Mouse (Mus musculus) heart, adult 2 months (tissue): ENCODE data around the gene Sirt2.

Source experiments
- CTCF ChIP-seq: fragments of 200-600 bp; IDR thresholded peaks from 2 replicates; pipeline ENCODE4 v1.8.1; 2022; ENCODE audit warnings: antibody characterized with exemption, mild to moderate bottlenecking, moderate library complexity
- EP300 ChIP-seq: fragments of 200-500 bp; IDR thresholded peaks from 2 replicates; pipeline ENCODE4 v1.6.1; 2011; ENCODE audit warnings: low read depth, low read length, control low read depth; ENCODE audit not compliant: insufficient read depth

GRCm38 (mm10) chr7:28796562-28796975 lies 30.0 kb downstream of the Sirt2 start:
- no peak for TF ChIP-seq CTCF
- TF ChIP-seq EP300: peak; percentile 92; the same call in 1 of the 2 replicates
